Mouse (Mus musculus) kidney, adult 9 months (tissue): ENCODE measurements at regions not wholly inside any gene's neighbourhood (a gene's known extent, or its start where the extent isn't known, plus 50 kb on each side); places are given as distances from the start of the nearest gene placed in this dataset.
A peak's percentile ranks its signal among the peaks of the same experiment; 100 is the strongest.

Experiments
- DNase-seq: peaks from one replicate; pipeline ENCODE4 v3.0.0; 2022

- DNase-seq: no peak
Measured at GRCm38 (mm10) chr6:31134736-31135077, 175.8 kb upstream of the Klf14 start.

GRCm38 (mm10) chr6:31135580-31135979, 176.7 kb upstream of the Klf14 start:
- no peak for DNase-seq

- DNase-seq: peak; percentile 68
Measured at GRCm38 (mm10) chr6:31136895-31137294, 178.0 kb upstream of the Klf14 start.

GRCm38 (mm10) chr6:31137351-31137750, 178.5 kb upstream of the Klf14 start:
- peak; percentile 78 for DNase-seq

GRCm38 (mm10) chr6:31140000-31140399, 181.1 kb upstream of the Klf14 start:
- peak; percentile 72 for DNase-seq

- no peak for DNase-seq
Measured at GRCm38 (mm10) chr6:31140593-31140992, 181.7 kb upstream of the Klf14 start.

GRCm38 (mm10) chr6:31141486-31141885, 182.6 kb upstream of the Klf14 start:
- peak; percentile 50 for DNase-seq

- DNase-seq: peak; percentile 75
Measured at GRCm38 (mm10) chr6:31142479-31143007, 183.7 kb upstream of the Klf14 start.

GRCm38 (mm10) chr6:31145687-31146086, 186.8 kb upstream of the Klf14 start:
- no peak for DNase-seq

- DNase-seq: peak; percentile 52
Measured at GRCm38 (mm10) chr6:31146779-31147178, 187.9 kb upstream of the Klf14 start.

GRCm38 (mm10) chr6:31147682-31148081, 188.8 kb upstream of the Klf14 start:
- DNase-seq: peak; percentile 51

GRCm38 (mm10) chr6:31148311-31148856, 189.5 kb upstream of the Klf14 start:
- DNase-seq: peak; percentile 70

- DNase-seq: no peak
Measured at GRCm38 (mm10) chr6:31149164-31149563, 190.3 kb upstream of the Klf14 start.

- DNase-seq: no peak
Measured at GRCm38 (mm10) chr6:31150416-31150815, 191.5 kb upstream of the Klf14 start.

- peak; percentile 65 for DNase-seq
Measured at GRCm38 (mm10) chr6:31155857-31156256, 197.0 kb upstream of the Klf14 start.

- DNase-seq: no peak
Measured at GRCm38 (mm10) chr6:31156999-31157398, 198.1 kb upstream of the Klf14 start.

- DNase-seq: no peak
Measured at GRCm38 (mm10) chr6:31157429-31157828, 198.6 kb upstream of the Klf14 start.

GRCm38 (mm10) chr6:31158648-31159047, 199.8 kb upstream of the Klf14 start:
- DNase-seq: no peak

- DNase-seq: no peak
Measured at GRCm38 (mm10) chr6:31159240-31159639, 200.4 kb upstream of the Klf14 start.

GRCm38 (mm10) chr6:31159935-31160670, 201.2 kb upstream of the Klf14 start:
- DNase-seq: no peak

- DNase-seq: no peak
Measured at GRCm38 (mm10) chr6:31161445-31162340, 202.8 kb upstream of the Klf14 start.

- DNase-seq: no peak
Measured at GRCm38 (mm10) chr6:31165011-31165410, 206.1 kb upstream of the Klf14 start.

- no peak for DNase-seq
Measured at GRCm38 (mm10) chr6:31166347-31166746, 207.5 kb upstream of the Klf14 start.

GRCm38 (mm10) chr6:31167732-31168131, 208.9 kb upstream of the Klf14 start:
- DNase-seq: no peak
